Mouse (Mus musculus): Measurements from ENCODE around the gene Ints4. TPM values are rescaled to one million over a fixed set of nuclear protein-coding genes. Genes with fewer than 3 reads are reported as not detected.

Gene Ints4
- polyA plus RNA-seq (2014; fragmentation: Illumina TruSeq; extraction: RNeasy Lipid Tissue Mini Kit (QIAGEN cat#74804); ENCODE audit: low read depth, low replicate concordance), result 49.0 TPM

GRCm38 (mm10) chr7:97480821-97481339 is at the start of gene Ints4:
Gene Ints4 (plus strand): TSS chr7:97480956.

GRCm38 (mm10) chr7:97451023-97451422 is 29.7 kb upstream of the Ints4 start, which contains the start of gene Kctd14:
Gene Kctd14 (plus strand): TSS chr7:97451323.

GRCm38 (mm10) chr7:97579067-97579975 is 98.6 kb downstream of the Ints4 start, which contains the start of the genes Aamdc and Rsf1:
Gene Aamdc (minus strand): TSS chr7:97579497.
Gene Rsf1 (plus strand): TSS chr7:97579889.

Other genes with a start within 250 kb of the Ints4 start
- 19.3 TPM for gene Usp35, start 148.9 kb upstream of the Ints4 start, polyA plus RNA-seq (2014; fragmentation: Illumina TruSeq; extraction: RNeasy Lipid Tissue Mini Kit (QIAGEN cat#74804); ENCODE audit: low read depth, low replicate concordance)
- gene Kctd21, start 148.6 kb upstream of the Ints4 start, polyA plus RNA-seq (2014; fragmentation: Illumina TruSeq; extraction: RNeasy Lipid Tissue Mini Kit (QIAGEN cat#74804); ENCODE audit: low read depth, low replicate concordance), result 10.4 TPM
- 12.8 TPM for gene Alg8, start 109.3 kb upstream of the Ints4 start, polyA plus RNA-seq (2014; fragmentation: Illumina TruSeq; extraction: RNeasy Lipid Tissue Mini Kit (QIAGEN cat#74804); ENCODE audit: low read depth, low replicate concordance)
- gene Ndufc2, start 81.0 kb upstream of the Ints4 start, polyA plus RNA-seq (2014; fragmentation: Illumina TruSeq; extraction: RNeasy Lipid Tissue Mini Kit (QIAGEN cat#74804); ENCODE audit: low read depth, low replicate concordance), result 215 TPM
- gene Thrsp, start 63.2 kb upstream of the Ints4 start, polyA plus RNA-seq (2014; fragmentation: Illumina TruSeq; extraction: RNeasy Lipid Tissue Mini Kit (QIAGEN cat#74804); ENCODE audit: low read depth, low replicate concordance), result 389 TPM
- gene Kctd14, start 29.6 kb upstream of the Ints4 start, polyA plus RNA-seq (2014; fragmentation: Illumina TruSeq; extraction: RNeasy Lipid Tissue Mini Kit (QIAGEN cat#74804); ENCODE audit: low read depth, low replicate concordance), result 8.7 TPM
- 73.6 TPM for gene Aamdc, start 98.5 kb downstream of the Ints4 start, polyA plus RNA-seq (2014; fragmentation: Illumina TruSeq; extraction: RNeasy Lipid Tissue Mini Kit (QIAGEN cat#74804); ENCODE audit: low read depth, low replicate concordance)
- 10.2 TPM for gene Rsf1, start 98.9 kb downstream of the Ints4 start, polyA plus RNA-seq (2014; fragmentation: Illumina TruSeq; extraction: RNeasy Lipid Tissue Mini Kit (QIAGEN cat#74804); ENCODE audit: low read depth, low replicate concordance)
- 42.9 TPM for gene Clns1a, start 215.7 kb downstream of the Ints4 start, polyA plus RNA-seq (2014; fragmentation: Illumina TruSeq; extraction: RNeasy Lipid Tissue Mini Kit (QIAGEN cat#74804); ENCODE audit: low read depth, low replicate concordance)